Mouse (Mus musculus) megakaryocyte progenitor cell, adult 5-6 weeks (primary cell): Measurements from ENCODE around the gene Ccl11. TPM values are rescaled to one million over a fixed set of nuclear protein-coding genes. Genes with fewer than 3 reads are reported as not detected.

Source experiments
- total RNA-seq, 2 experiments: library from RNA; stranded (forward) in 1 of 2; stranded (reverse) in 1 of 2; fragments of 157-497, 149-512 nt in 1 of 2; fragments of 200-1000 nt in 1 of 2; gene quantifications; 2 replicates each; pipeline versions ENCODE4 v1.2.3 to v1.2.4; 2015 to 2017

The Ccl11 gene
- total RNA-seq, 2 experiments from 2014 or later, result not detected

Other genes starting within 250 kb of the Ccl11 start
- gene 5530401A14Rik, start 197.2 kb upstream of the Ccl11 start, total RNA-seq (2015), result not detected in 2 replicates
- not detected in 2 replicates for gene 5530401A14Rik, start 197.2 kb upstream of the Ccl11 start, total RNA-seq (2017)
- not detected in 2 replicates for gene Asic2, start 89.4 kb upstream of the Ccl11 start, total RNA-seq (2015)
- not detected in 2 replicates for gene Asic2, start 89.4 kb upstream of the Ccl11 start, total RNA-seq (2017)
- gene Ccl2, start 22.3 kb upstream of the Ccl11 start, total RNA-seq (2015), result 1.6 and 7.4 TPM in 2 replicates
- 1.1 and 2.5 TPM in 2 replicates for gene Ccl2, start 22.3 kb upstream of the Ccl11 start, total RNA-seq (2017)
- gene Gm17268, start 19.3 kb upstream of the Ccl11 start, total RNA-seq (2015), result not detected in 2 replicates
- gene Gm17268, start 19.3 kb upstream of the Ccl11 start, total RNA-seq (2017), result not detected in 2 replicates
- gene Ccl7, start 12.1 kb upstream of the Ccl11 start, total RNA-seq (2015), result not detected in 2 replicates
- gene Ccl7, start 12.1 kb upstream of the Ccl11 start, total RNA-seq (2017), result not detected in 2 replicates
- not detected in 2 replicates for gene Ccl12, start 44.0 kb downstream of the Ccl11 start, total RNA-seq (2015)
- gene Ccl12, start 44.0 kb downstream of the Ccl11 start, total RNA-seq (2017), result not detected in 2 replicates
- gene Ccl8, start 57.4 kb downstream of the Ccl11 start, total RNA-seq (2015), result not detected in 2 replicates
- gene Ccl8, start 57.4 kb downstream of the Ccl11 start, total RNA-seq (2017), result not detected in 2 replicates
- gene Ccl1, start 247.9 kb downstream of the Ccl11 start, total RNA-seq (2015), result not detected in 2 replicates
- not detected in 2 replicates for gene Ccl1, start 247.9 kb downstream of the Ccl11 start, total RNA-seq (2017)